28 mouse cellular contexts compared by ENCODE assay signal in the genomic region with DNA sequence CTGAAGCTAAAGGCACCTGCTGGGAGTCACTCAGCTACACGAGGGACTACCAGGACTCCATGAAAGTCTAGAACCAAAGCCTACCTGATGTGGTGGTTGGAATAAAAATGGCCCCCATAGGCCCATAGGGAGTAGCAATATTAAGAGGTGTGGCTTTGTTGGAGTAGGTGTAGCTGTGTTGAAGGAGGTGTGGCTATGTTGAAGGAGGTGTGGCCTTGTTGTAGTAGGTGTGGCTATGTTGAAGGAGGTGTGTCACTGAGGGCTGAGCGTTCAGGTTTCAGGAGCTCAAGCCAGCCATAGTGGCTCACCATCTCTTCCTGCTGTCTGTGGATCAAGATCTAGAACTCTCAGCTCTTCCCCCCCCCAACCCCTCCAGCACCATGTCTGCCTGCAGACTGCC.
DNase-seq lines count a peak whose midpoint lies in the region; ATAC-seq and TF ChIP-seq lines count a peak whose summit lies in the region.
"Had no signal": no experiment of that assay in that cellular context is flagged by ENCODE, and none has a peak within 500 bp of the region (broad histone marks: within the 10 kb centered on the region; RNA-seq: fewer than 3 reads in every experiment).

No protein-coding gene starts in this region.

- no peak overlapping the region for H3K9ac ChIP-seq in intestine, embryonic 15.5 days
- H3K9ac ChIP-seq in intestine, postnatal 0 days (ENCODE audit: low read depth, low read length) = no peak overlapping the region
- H3K9ac ChIP-seq in forebrain, postnatal 0 days = no peak overlapping the region
- H3K9ac ChIP-seq in midbrain, embryonic 11.5 days (ENCODE audit: low read length) = no peak overlapping the region
- H3K9ac ChIP-seq: embryonic facial prominence, embryonic 12.5 days; embryonic facial prominence, embryonic 15.5 days; heart, embryonic 12.5 days; heart, embryonic 15.5 days; hindbrain, embryonic 12.5 days; hindbrain, embryonic 15.5 days had no signal

- no peaks in the 10 kb centered on the region for H3K4me1 ChIP-seq in intestine, embryonic 15.5 days (replicated peaks)
- H3K4me1 ChIP-seq in intestine, postnatal 0 days (replicated peaks; ENCODE audit: control insufficient read depth, insufficient read depth, low read length) = no peaks in the 10 kb centered on the region
- no peaks in the 10 kb centered on the region for H3K4me1 ChIP-seq in forebrain, postnatal 0 days (ENCODE audit: insufficient read depth)
- H3K4me1 ChIP-seq in midbrain, embryonic 11.5 days (ENCODE audit: control insufficient read depth, insufficient read depth, low read length) = peaks cover 13% of the 10 kb centered on the region
- H3K4me1 ChIP-seq: hindbrain, embryonic 15.5 days had no signal

- peak; percentile 39; the same call in 1 of the 2 replicates for ATAC-seq in intestine, embryonic 15.5 days
- no peak for ATAC-seq in intestine, postnatal 0 days
- ATAC-seq in forebrain, postnatal 0 days = no peak
- ATAC-seq in midbrain, embryonic 11.5 days (ENCODE audit: low FRiP score) = no peak
- ATAC-seq: activated CD4-positive, CD25-positive, alpha-beta regulatory T cell, adult 4 months; forebrain, embryonic 14.5 days; Patski had no signal

- peak; percentile 39 for DNase-seq in ES-CJ7 (ENCODE audit: low read depth, low spot score)
- DNase-seq in ZHBTc4 (ENCODE audit: low read depth, low spot score) = peak; percentile 69
- DNase-seq in c-Kit-positive CD71-positive TER-119-positive erythroid progenitor cells, embryonic 14.5 days (ENCODE audit: low spot score) = peak; percentile 14
- no peak for DNase-seq in forebrain, postnatal 0 days
- no peak for DNase-seq in adrenal gland, adult 8-10 months
- no peak for DNase-seq in midbrain, embryonic 11.5 days (ENCODE audit: low spot score, missing footprints)
- DNase-seq: adrenal gland, postnatal 14 days; B cell, adult 2 months; cerebellum, adult 18-20 months; cerebellum, adult 9-10 months; cerebellum, postnatal 25 days; gastrocnemius, postnatal 25 days; heart, adult 18-20 months; heart, postnatal 10 days; heart, postnatal 36 days; kidney, adult 18-20 months; kidney, adult 9 months had no signal

- 75% methylated on average over 2 of the region's 2 CpGs for WGBS in intestine, embryonic 15.5 days
- 90% methylated on average over 2 of the region's 2 CpGs for WGBS in intestine, postnatal 0 days
- WGBS in forebrain, postnatal 0 days = 76% methylated on average over 2 of the region's 2 CpGs
- WGBS in midbrain, embryonic 11.5 days = 89% methylated on average over 2 of the region's 2 CpGs

- no peak overlapping the region for H3K27ac ChIP-seq in intestine, embryonic 15.5 days
- H3K27ac ChIP-seq in intestine, postnatal 0 days (ENCODE audit: low read depth, low read length) = no peak overlapping the region
- H3K27ac ChIP-seq in forebrain, postnatal 0 days (ENCODE audit: low read depth, low read length) = no peak overlapping the region
- H3K27ac ChIP-seq in midbrain, embryonic 11.5 days (ENCODE audit: low read depth, low read length) = no peak overlapping the region
- H3K27ac ChIP-seq: embryonic facial prominence, embryonic 12.5 days; embryonic facial prominence, embryonic 15.5 days; heart, embryonic 15.5 days; hindbrain, embryonic 12.5 days; hindbrain, embryonic 15.5 days had no signal

- H3K4me2 ChIP-seq in intestine, embryonic 15.5 days (replicated peaks) = no peak overlapping the region
- H3K4me2 ChIP-seq in intestine, postnatal 0 days (replicated peaks; ENCODE audit: low read depth) = no peak overlapping the region
- H3K4me2 ChIP-seq in forebrain, postnatal 0 days (ENCODE audit: low read depth) = no peak overlapping the region
- no peak overlapping the region for H3K4me2 ChIP-seq in midbrain, embryonic 11.5 days
- H3K4me2 ChIP-seq: embryonic facial prominence, embryonic 12.5 days; embryonic facial prominence, embryonic 15.5 days; heart, embryonic 12.5 days; heart, embryonic 15.5 days; hindbrain, embryonic 12.5 days; hindbrain, embryonic 15.5 days had no signal

- H3K36me3 ChIP-seq in intestine, embryonic 15.5 days = no peaks in the 10 kb centered on the region
- no peaks in the 10 kb centered on the region for H3K36me3 ChIP-seq in intestine, postnatal 0 days (ENCODE audit: control insufficient read depth, insufficient read depth)
- no peaks in the 10 kb centered on the region for H3K36me3 ChIP-seq in forebrain, postnatal 0 days (ENCODE audit: insufficient read depth)
- no peaks in the 10 kb centered on the region for H3K36me3 ChIP-seq in midbrain, embryonic 11.5 days (ENCODE audit: control insufficient read depth, insufficient read depth, low read length)
- H3K36me3 ChIP-seq: embryonic facial prominence, embryonic 12.5 days; embryonic facial prominence, embryonic 15.5 days; heart, embryonic 12.5 days; heart, embryonic 15.5 days; hindbrain, embryonic 12.5 days; hindbrain, embryonic 15.5 days had no signal

- no peaks in the 10 kb centered on the region for H3K9me3 ChIP-seq in intestine, embryonic 15.5 days
- H3K9me3 ChIP-seq in intestine, postnatal 0 days (ENCODE audit: control insufficient read depth) = no peaks in the 10 kb centered on the region
- no peaks in the 10 kb centered on the region for H3K9me3 ChIP-seq in forebrain, postnatal 0 days (ENCODE audit: low read length)
- no peaks in the 10 kb centered on the region for H3K9me3 ChIP-seq in midbrain, embryonic 11.5 days (ENCODE audit: control insufficient read depth, low read length)
- H3K9me3 ChIP-seq: embryonic facial prominence, embryonic 12.5 days; embryonic facial prominence, embryonic 15.5 days; heart, embryonic 12.5 days; heart, embryonic 15.5 days; hindbrain, embryonic 12.5 days; hindbrain, embryonic 15.5 days had no signal

- H3K4me3 ChIP-seq in intestine, embryonic 15.5 days (replicated peaks) = no peak overlapping the region
- no peak overlapping the region for H3K4me3 ChIP-seq in intestine, postnatal 0 days (ENCODE audit: low read depth, low read length)
- H3K4me3 ChIP-seq in forebrain, postnatal 0 days (ENCODE audit: low read depth, low read length) = no peak overlapping the region
- no peak overlapping the region for H3K4me3 ChIP-seq in midbrain, embryonic 11.5 days (ENCODE audit: low read depth, low read length)
- H3K4me3 ChIP-seq: embryonic facial prominence, embryonic 12.5 days; embryonic facial prominence, embryonic 15.5 days; heart, embryonic 12.5 days; heart, embryonic 15.5 days; hindbrain, embryonic 12.5 days; hindbrain, embryonic 15.5 days had no signal

- no peaks in the 10 kb centered on the region for H3K27me3 ChIP-seq in intestine, embryonic 15.5 days (replicated peaks)
- H3K27me3 ChIP-seq in intestine, postnatal 0 days (replicated peaks; ENCODE audit: control insufficient read depth, insufficient read depth, low read length) = no peaks in the 10 kb centered on the region
- no peaks in the 10 kb centered on the region for H3K27me3 ChIP-seq in forebrain, postnatal 0 days (ENCODE audit: insufficient read depth, low read length)
- no peaks in the 10 kb centered on the region for H3K27me3 ChIP-seq in midbrain, embryonic 11.5 days (ENCODE audit: control insufficient read depth, insufficient read depth, low read length)
- H3K27me3 ChIP-seq: embryonic facial prominence, embryonic 12.5 days; embryonic facial prominence, embryonic 15.5 days; heart, embryonic 12.5 days; heart, embryonic 15.5 days; hindbrain, embryonic 12.5 days; hindbrain, embryonic 15.5 days; Patski had no signal

- TF ChIP-seq CTCF in intestine, postnatal 0 days (IDR thresholded peaks at IDR 0.05; ENCODE audit: low read depth) = no peak
- TF ChIP-seq CTCF in forebrain, postnatal 0 days (IDR thresholded peaks at IDR 0.05; ENCODE audit: low read depth) = no peak

Comparison
In these comparisons a context has a peak if more than half of its experiments do, and no peak if none do; other contexts are left out.
1. DNase-seq: peak in ES-CJ7 (single experiment), ZHBTc4 (single experiment) and c-Kit-positive CD71-positive TER-119-positive erythroid progenitor cells, embryonic 14.5 days (single experiment); none in forebrain, postnatal 0 days (single experiment), adrenal gland, adult 8-10 months (single experiment) and midbrain, embryonic 11.5 days (single experiment).